Mouse (Mus musculus): ENCODE data around the gene Ky.

Gene Ky

GRCm38 (mm10) chr9:102505700-102506585 lies at the start of gene Ky:
Gene Ky, plus strand, starts transcription at chr9:102505750.
- no peak for DNase-seq (ENCODE audit: low spot score in 2 of 2)

DNA sequence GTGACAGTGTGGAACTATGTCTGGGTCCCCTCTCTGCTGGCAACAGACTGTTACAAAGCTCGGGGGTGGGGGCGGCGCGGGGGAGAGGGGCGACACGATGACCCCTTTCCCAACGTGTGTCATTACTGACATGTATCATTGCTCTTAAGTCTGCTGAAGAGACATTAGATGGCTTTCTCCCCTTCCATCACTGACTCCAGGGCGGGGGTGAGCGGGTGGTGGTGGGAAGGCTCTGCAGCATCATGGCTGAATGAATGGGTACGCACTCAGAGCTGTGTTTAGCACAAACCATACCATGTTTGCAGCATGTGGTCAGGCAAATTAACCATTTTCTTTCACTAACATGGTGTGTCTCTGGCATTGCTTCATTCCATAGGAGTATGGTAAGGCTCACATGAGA lies 43.3 kb upstream of the Ky start:
- DNase-seq (ENCODE audit: low spot score in 2 of 2): no peak

- no peak for DNase-seq (ENCODE audit: low spot score in 2 of 2)
These were observed 40.5 kb upstream of the Ky start for GRCm38 (mm10) chr9:102465044-102465443.

DNA sequence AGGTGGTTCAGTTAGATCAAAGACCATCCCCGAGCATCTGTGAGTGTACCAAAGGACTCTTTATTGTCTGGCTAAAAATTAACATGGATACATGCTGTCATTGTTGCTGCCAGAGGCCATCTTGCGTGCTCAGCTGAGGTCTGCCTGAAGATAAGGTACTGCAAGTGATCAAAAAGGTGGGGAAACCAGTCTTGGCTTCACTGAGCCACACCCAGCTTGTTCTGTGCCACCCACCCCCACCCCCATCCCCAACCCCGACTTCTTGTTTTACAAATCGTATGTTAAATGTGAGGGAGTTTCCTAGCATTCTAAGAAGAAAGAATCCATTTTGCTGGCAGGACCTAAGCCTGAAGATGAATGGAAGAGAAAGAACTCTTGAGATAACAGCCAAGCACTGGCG lies 39.8 kb upstream of the Ky start:
- DNase-seq (ENCODE audit: low spot score in 2 of 2): no peak

DNA sequence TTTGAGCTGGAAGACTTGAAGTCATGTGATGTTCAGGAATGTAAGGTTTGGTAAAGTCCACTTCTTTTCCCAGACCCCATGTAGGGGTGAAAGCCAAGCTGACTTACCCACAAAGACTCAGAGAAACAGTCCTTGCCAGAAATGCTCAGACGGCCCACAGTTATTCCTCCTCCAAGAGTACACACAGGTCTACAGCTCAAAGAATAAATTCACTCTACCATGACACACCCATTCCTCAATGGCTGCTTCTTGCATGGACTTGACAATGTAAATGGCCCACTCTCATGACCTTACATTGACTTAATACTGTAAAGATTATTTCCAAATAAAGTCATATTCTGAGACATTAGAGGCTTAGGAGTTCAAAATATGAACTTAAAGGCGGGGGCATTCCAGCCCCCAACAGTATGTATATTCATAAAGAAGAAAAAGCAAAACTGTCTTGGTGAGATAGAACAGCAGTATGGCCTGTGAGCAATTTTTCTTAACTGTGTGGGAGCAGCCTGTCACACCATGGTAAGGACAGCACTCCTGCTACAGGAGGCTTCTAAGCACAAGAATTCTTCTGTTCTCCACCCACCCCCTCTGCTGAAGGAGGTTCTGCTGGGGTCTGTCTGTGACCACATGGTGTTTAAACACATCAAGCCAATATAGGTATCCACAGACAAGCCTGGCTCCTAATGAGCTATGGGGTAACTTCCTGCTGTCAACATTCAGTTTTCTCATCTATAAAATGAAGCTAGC lies 35.3 kb upstream of the Ky start:
- no peak for DNase-seq (ENCODE audit: low spot score in 2 of 2)

GRCm38 (mm10) chr9:102477767-102478450 lies 27.6 kb upstream of the Ky start:
- no peak for DNase-seq (ENCODE audit: low spot score in 2 of 2)

GRCm38 (mm10) chr9:102478451-102478835 lies 27.1 kb upstream of the Ky start:
- DNase-seq (ENCODE audit: low spot score in 2 of 2): no peak

GRCm38 (mm10) chr9:102479022-102479421 lies 26.5 kb upstream of the Ky start:
- DNase-seq (ENCODE audit: low spot score in 2 of 2): peak; percentile 12 to 34

DNA sequence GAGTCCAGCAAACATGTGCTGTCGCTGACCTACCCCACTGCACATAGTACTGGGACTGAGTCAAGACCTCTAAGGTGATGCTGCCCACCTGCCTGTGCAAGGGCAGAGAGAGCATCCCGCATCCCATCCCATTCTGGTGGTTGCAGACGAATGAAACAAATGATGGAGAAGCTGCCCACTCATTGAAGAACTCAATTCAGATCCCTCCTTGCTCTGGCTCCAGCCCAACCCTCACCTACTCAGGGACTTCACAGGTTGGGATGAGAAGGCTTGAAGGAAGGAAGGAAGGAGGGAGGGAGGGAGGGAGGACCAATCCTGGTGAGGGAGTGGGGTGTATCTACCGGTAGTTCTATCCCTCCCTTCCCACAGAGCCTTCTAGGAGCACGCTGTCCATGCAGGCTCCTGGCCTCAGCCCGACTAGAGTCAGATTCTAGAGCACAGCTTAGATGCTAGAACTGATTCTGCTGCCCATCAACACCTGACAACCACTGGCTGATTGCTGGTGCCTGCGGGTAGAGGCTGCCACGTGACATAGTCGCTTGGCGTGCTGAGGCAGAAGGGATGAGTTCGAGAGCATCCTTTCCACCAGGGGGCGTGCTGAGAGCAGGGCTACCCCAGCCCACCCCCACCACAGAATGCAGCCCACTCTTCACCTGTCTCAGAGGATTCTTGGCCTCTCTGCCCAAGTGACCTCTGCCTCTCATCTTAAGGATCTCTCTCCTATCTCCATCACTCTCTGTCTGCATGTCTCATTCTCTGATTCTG lies 13.3 kb upstream of the Ky start:
- DNase-seq (ENCODE audit: low spot score in 2 of 2): no peak

DNA sequence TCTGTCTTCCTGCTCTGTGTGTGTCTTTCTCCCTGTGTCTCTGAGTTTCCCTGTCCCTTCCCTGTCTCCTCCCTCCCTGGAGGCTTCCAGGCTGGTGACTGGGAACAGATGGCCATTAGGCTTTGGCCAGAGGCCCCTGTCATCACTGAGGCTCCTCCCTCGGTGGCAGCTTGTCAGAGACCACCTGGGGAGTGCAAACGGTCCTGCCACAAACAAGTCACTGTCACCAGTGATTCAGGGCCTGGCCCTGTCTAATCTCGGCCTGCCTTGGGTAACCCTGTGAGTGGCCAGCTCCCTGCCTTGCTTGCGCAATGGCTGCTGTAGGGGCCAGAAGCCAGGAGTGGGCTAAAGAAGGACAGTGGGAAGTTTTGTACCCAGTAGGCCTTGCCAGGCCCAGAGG lies 12.5 kb upstream of the Ky start:
- DNase-seq (ENCODE audit: low spot score in 2 of 2): no peak

- DNase-seq (ENCODE audit: low spot score in 2 of 2): no peak
These were observed 11.6 kb upstream of the Ky start for GRCm38 (mm10) chr9:102493916-102494315.

DNA sequence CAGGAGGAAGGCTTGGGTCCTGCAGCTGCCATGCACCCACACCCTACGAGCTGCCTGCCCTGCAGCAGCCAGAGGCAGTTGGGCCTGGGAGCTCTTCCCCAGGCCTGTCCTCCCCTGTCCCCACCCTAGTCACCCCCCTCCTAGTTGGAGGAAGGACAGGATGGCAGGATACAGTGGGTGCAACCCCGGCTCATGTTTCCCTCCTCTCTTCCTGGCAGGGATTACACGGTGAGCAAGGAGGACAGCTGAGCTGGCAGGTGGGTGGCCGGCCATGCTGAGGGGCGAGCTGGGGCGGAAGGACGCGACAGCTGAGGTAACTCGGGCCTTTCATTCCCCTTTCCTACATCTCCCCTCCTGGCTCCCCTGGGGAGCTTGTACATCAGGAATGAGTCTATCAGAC lies 11.1 kb upstream of the Ky start:
- DNase-seq (ENCODE audit: low spot score in 2 of 2): no peak

- DNase-seq (ENCODE audit: low spot score in 2 of 2): no peak
These were observed 10.3 kb upstream of the Ky start for GRCm38 (mm10) chr9:102495266-102495665.

DNA sequence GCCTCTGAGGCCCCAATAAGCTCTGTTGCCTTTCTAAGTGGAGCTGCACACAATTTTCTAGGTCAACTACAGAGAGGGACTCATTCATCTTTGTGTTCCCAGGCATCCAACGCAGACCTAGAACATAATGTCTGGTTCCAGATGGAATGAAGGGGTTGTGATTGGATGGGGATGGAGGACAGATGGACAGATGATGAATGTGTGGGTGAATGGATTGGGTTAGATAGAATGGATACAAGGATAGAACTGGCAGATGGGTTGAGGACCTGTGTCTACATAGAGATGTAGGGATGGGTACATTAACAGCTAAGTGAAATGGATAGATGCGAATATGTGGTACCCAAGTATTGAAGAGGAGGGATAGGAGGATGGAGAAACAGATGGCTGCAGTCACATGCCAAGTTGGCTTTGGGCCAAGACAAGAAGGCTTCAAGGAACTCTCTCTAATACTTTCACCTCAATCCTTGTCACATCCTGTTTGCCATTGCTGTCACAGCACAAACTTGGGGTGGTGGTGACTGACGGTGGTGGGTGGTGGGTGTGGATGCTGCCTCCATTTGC lies 9.0 kb upstream of the Ky start:
- no peak for DNase-seq (ENCODE audit: low spot score in 2 of 2)

GRCm38 (mm10) chr9:102497089-102497690 lies 8.4 kb upstream of the Ky start:
- no peak for DNase-seq (ENCODE audit: low spot score in 2 of 2)

GRCm38 (mm10) chr9:102497833-102498430 lies 7.6 kb upstream of the Ky start:
- DNase-seq (ENCODE audit: low spot score in 2 of 2): no peak

DNA sequence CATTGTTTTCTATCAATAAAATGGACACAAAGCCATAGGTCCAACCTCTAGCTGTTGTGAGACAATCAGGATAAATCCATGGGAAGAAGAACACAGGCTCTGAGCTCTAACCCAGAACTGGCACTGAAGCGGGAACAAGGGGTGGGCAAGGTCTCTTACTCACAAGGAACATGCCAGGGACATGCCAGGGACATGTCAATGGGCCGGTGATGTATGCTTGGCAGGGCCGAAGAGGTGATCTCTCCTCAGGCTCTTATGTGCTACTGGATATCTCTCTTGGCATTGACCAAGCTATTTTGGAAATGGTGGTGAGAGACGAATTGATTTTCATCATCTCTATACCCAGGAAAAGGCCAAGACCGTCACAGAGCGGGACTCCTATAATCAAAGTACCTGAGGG lies 6.8 kb upstream of the Ky start:
- DNase-seq (ENCODE audit: low spot score in 2 of 2): no peak

GRCm38 (mm10) chr9:102499266-102499665 lies 6.3 kb upstream of the Ky start:
- DNase-seq (ENCODE audit: low spot score in 2 of 2): no peak

GRCm38 (mm10) chr9:102499746-102500145 lies 5.8 kb upstream of the Ky start:
- no peak for DNase-seq (ENCODE audit: low spot score in 2 of 2)

- DNase-seq (ENCODE audit: low spot score in 2 of 2): no peak
These were observed 4.4 kb upstream of the Ky start for GRCm38 (mm10) chr9:102501113-102501512.
